Mouse (Mus musculus) right cerebral cortex, postnatal 4 days (tissue): ENCODE measurements at regions not wholly inside any gene's neighbourhood (a gene's known extent, or its start where the extent isn't known, plus 50 kb on each side); places are given as distances from the start of the nearest gene placed in this dataset.
"Not testable (repeated sequence)": the region's sequence is repeated elsewhere in the genome, so short reads cannot be mapped to it uniquely, and the experiment has no call there.

Experiments
- DNase-seq: peaks from one replicate; pipeline ENCODE4 v3.0.0-alpha.2; 2022

DNA sequence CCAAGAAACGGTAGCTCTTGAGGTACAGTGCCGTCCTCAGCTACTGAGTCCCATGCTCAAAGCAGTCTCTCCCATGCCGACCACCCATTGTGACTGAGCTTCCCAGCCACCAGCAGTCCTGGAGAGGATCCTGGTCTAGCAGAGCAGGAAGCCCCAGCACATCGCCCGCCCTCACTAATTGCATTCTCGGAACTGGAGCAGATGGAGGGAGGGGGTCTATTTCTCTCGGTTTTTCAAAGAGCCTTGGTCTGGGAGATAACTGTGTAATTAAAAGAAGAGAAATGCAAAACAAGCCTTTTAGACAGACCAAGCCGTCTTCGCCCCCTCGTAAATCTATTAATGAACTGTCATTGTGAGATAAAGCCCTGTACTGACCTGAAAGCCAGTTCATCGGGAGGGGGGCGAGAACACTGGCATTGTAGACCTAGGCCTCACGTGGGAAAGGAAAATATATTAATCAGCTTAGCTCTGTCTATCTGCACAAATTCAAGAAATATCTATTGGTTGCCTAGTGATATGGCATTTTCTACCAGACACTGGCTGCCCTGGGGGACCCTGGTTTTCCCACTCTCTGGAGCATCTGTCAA is 405.4 kb downstream of the Ptpru start:
- no peak for DNase-seq

DNA sequence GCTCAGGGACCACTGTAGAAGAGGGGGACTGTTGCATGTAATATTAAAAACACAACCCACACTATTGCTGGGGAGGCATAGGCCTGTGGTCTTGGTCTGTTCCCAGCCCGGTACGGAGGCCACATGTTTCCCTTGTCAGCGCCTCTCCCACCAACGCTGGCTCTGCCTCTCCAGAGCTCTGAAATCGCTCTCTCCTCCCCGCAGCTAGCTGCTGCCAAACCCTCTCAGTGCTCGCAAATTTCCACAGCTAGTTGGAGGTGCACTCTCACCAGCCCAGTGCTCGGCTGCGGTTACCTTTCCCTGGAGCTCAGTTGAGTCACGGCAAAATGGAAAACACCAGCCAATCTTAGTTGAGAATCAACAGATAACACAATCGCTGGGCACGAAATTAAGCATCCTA is 402.9 kb downstream of the Ptpru start:
- DNase-seq: no peak

DNA sequence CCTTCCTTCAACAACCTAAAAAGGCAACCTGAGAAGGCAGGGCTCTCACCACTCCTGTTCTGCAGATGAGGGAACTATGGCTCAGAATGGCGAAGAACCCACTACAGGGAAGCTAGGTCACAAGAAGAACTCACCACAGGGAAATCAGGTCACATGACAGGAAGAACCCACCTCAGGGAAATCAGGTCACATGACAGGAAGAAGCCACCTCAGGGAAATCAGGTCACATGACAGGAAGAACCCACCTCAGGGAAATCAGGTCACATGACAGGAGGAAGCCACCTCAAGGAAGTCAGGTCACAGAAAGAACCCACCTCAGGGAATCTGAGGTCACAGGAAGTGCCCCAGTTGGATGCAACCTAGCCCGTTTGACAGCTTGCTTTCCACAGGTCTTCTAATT is 399.7 kb downstream of the Ptpru start:
- DNase-seq: no peak

DNA sequence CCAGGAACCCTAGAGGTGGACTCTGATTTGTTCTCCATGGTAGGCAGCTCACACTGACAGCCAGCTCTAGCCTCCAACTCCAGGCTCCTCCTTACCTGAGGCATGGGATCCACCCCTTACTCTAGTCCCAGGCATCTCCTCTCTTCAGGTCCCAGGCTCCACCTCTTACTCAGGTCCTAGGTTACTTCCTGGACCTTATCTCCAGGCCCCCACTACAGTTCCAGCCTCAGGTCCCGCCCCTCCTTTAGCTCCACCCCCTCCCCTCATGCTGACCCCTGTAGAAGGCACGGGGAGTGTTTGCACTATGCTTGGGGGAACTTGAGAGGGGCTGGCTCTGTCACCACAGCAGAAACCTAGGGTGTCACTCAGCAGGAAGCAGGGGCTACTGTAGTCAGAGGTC is 399.2 kb downstream of the Ptpru start:
- DNase-seq: no peak

DNA sequence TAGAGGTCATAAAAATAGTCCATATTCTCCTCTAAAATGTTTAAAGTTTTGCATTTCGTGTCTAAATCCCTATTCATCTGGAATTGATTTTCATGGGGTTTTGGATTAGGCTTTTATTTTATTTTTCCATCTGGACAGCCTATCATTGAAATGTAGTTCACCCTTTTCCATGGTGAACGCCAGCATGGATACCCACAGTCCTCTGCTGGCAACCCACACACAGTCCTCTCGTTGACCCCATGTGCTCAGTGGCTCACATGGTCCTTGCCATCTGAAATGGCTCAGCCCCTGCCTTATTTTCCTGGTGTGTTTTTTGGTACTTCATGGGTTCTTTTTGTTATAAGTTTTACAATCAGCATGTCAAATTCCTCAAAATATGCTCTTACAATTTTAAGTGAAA is 397.2 kb downstream of the Ptpru start:
- DNase-seq: no peak

DNA sequence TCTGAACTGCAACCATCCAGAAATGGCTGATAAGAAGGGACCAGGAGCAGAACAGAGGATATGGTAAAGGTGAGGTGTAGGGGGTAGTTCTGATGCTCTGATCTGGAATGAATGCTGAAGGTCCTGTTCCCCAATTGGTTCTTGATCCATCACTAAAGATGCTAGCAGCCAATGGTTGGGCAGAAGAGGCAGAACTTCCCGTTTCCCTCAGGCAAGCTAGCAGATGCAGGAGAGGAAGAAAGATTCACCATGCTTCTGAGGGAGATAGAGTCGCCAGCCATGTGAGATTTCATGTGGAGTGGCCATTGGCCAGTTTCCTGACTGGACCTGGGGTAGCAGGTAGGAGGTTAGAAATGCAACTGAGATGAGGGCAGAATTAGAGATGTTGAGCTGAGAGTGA is 394.6 kb downstream of the Ptpru start:
- no peak for DNase-seq

DNA sequence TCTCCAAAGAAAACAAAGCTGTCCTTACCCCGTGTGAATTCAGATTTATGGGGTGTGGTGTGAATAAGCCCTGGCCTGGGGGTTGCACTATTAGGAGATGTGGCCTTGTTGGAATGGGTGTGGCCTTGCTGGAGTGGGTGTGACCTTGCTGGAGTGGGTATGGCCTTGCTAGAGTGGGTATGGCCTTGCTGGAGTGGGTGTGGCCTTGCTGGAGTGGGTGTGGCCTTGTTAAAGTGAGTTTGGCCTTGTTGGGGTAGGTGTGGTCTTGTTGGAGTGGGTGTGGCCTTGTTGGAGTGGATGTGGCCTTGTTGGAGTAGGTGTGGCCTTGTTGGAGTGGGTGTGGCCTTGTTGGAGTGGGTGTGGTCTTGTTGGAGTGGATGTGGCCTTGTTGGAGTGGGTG is 387.8 kb downstream of the Ptpru start:
- DNase-seq: not testable (repeated sequence)

DNA sequence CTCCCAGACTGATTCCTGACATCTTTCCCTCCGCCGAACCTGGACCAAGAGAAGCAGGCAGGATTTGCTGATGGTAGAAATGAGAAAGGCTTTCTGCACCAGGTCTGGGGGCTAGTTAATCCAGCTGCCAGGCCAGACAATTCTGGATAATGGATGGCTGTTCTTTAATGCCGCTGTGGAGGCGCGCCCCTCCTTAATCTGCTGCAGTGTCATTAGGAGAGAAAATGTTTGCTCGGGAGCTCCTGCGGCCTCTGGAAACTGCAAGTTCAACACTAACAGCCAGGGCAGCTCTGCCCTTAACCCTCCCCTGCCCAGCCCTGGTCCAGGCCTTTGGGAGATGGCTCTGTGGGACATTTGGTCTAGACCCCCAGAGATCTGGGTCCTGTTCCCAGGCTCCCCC is 380.5 kb downstream of the Ptpru start:
- no peak for DNase-seq

DNA sequence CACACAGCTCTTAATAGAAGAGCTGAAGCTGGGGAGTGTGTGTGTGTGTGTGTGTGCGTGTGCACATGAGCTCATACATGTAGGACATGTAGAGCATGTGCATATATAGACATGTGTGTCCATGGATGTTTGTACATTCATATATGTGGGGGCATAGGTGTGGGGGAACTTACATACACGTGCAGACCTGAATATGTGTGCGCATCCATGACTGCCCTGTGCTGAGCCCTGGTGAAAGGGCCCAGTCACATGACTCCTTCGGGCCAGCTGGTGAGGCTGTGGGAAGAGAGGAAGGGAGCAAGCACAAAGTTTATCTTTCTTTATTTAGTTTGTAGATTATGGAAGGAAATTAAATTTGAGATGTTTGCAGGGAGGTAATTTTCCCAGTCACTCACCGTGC is 378.3 kb downstream of the Ptpru start:
- no peak for DNase-seq

DNA sequence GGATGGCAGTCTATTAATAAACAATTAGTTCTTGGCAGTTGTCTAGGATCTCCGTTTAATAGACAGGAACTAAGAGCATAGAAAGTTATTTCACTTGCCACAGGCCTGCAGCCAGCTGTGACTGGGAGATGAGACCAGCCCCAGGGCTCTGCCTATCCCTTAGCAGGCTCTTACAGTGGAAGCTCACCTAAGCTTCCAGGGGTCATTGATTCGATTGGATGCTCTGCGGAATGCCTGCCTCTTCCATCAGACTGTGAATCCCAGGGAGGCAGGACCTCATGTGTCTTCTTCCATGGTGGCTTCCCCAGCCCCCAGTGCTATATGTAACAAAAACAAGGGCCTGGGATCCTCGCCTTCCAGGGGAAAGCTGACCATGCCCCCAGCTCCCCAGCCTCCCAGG is 376.8 kb downstream of the Ptpru start:
- DNase-seq: no peak

DNA sequence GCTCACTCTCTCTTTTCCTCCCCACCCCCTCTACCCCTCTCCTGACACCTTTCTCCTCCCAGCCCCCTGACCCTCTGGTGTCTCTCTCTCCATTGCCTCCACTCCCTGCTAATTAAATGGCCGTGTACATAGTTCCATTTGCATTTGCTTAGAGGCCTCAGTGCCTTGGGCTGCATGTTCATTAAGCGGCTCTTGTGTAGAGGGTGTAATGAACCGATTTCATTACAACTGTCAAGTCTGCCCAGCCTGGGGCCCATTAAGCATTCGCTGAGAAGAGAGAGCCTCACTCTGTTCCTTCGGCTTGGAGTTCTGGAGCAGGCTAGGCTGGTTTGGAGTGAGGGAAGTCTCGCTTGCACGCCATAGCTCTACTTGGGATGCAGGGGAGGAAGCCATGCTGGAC is 376.4 kb downstream of the Ptpru start:
- no peak for DNase-seq

DNA sequence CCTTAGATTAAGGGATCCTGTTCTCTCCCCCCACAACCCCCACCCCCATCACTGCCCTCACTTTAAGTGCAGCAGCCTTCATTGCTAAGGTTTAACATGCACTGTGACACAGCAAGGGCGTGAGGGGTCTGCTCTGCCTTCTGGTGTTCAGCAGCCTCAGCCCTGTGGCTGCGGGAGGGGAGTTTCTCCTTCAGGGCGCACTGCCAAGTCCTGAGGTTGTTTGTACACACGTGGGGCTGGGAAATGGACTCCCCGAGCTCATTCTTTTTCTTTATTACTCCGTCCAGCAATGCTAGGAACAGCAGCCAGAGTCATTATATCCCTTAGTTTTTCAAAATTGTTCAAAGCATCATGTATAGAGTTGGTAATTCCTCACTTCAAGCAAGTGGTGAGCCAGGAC is 363.1 kb downstream of the Ptpru start:
- no peak for DNase-seq

DNA sequence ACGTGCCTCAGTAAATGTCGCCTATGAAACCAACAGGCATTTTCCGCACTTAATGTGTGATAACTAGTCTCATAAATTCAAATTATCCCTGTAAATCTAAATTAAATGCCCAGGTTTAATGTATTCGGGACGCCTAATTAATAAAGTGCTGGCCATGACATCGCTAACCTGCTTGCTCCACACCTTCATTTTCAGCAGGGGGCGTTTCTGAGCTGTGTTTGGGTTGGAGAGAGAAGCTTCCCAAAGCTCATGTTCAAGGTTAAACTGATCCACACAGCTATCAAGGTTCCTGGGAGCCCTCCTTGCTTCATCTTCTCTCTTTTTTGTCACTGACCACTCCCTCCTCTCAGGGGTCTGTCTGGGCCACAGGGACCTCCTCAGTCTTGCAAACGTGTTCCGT is 359.2 kb downstream of the Ptpru start:
- DNase-seq: no peak

DNA sequence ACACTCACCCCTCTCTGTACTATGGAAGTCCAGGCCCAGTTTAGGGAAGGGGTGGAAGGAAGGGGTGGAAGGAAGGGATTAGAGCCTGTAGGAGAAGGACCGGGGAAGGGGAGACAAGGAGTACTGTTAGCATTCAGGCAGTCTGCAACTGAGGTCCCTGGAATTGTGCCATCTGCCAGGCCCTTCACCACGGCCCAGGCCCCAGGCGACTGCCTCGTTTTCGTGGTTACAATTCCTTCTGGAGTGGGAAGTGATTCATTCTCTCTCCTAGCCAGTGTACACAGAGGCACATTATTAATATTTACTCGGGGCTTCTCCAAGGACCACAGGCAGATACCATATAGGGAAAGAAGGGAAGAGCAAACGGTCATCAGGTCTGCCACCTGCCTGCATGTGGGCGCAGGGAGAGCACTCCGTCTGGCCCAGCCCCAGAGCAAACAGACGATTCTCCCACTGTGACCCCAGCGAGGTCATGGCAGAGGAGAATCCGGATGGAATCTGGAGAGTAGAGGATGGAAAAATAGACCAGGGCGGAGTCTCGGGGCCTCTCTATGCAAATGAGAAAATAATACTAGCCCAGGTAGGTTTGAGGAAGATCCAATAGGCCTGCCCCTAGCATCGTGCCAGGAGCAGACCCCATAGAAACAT is 354.0 kb downstream of the Ptpru start:
- DNase-seq: no peak

DNA sequence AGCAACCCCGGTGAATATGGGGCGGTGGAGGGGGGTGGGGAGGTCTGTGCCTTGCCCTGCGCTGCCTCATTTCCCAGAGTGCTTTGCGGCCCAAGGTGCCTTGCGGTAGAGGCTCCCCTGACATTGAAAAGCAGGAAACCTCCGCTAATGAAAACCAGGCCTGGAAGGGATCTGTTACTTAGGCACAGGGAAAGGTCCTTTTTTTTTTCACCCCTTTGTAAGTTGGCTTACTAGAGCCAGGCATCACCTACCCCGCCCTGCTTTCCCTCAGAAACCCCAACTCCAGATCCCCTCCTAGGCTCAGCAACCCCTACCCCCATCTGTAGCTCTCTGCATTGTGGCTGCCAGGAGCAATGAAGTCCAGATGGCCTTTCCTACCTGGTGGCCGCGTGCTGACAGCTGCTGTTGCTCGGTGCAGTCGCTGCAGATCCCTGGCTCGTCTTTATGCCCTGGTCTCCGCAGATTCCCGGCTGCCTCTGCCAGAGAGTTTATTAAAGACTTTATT is 353.4 kb downstream of the Ptpru start:
- DNase-seq: no peak

DNA sequence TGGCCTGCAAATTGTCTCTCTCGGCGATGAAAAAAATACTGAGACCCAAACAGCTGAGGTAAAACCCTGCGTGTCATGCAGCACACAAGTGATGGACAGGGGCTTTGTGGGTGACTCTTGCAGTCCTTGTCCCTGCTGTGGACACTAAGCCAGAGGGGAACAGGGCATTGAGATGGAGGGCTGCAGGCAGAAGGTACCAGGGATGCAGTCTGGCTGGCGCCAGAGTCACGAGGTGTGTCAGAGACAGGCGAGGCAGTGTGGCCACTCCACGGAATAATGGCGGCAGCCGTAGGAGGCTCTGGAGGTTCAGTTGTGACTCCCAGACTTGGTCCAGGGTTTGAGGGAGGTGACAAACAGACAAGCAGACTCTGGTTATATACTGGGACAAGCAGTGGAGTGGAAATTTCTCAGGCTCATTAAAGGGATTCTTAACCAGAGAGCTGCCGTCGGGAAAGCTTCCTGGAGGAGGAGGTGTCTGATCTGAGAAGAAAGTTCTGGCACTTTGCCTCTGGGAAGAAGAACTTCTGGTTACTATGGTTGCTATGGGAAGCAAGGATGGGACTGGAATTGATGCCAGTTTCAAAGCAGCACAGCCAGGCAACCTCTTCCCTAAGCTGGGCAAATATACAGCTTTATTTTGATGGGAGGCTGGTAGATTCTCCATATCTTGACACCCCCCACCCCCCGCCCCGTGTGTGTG is 352.8 kb downstream of the Ptpru start:
- no peak for DNase-seq

DNA sequence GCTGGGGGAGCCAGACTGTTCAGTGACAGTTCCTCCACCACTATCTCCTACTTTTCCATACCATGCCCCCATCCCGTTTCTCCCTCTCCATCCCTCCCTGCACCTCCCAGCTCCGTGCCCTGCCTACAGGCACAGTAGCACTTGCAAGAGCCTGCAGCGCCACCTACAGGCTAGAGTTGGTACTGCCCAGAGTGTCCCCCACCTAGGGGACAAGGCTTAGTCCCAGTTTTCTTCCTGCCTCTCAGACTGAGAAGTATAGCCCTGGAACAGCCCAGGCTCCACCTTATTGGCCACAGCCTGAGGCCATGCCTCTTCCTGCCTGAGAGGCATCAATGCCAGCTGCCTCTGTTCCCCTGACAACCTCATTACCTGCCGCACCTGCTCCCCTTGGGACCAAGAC is 351.3 kb downstream of the Ptpru start:
- peak; percentile 99 for DNase-seq

DNA sequence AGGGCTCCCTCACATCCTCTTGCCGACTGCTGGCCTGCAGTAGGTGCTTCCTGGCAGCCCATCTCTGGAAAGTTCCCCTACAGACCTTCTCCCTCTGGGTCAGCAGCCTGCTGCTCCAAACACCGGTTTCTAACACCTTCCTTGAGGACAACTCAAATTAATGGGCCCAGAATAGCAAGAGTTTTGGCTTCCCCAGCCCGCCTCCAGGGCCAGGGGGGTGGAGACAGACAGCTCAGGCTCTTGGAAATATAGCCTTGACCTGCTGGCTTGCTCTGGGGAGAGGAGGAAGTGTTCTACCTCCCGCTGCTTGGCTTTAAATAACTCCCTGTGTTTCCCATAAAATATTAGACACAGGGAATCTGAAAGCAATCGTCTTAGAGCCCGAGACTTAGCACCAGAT is 349.8 kb downstream of the Ptpru start:
- no peak for DNase-seq

DNA sequence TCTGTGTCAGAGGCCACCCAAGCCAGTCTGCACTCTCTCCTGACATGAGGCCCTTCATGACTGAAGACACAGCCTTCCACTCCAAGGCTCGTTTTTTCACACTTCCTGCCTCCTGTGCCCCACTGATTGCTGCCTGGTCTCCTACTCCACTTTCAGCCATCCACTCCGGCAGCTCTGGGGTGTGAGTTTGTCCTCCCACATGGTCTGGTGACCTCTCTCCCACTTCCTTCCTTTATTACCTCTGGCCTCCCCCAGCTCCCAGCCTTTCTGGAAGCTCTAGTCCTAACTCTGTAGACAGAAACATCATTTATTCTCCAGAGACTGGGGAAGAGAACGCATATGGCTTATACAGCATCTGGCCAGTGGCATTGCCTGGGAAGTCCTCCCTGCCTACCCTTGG is 349.0 kb downstream of the Ptpru start:
- DNase-seq: no peak

DNA sequence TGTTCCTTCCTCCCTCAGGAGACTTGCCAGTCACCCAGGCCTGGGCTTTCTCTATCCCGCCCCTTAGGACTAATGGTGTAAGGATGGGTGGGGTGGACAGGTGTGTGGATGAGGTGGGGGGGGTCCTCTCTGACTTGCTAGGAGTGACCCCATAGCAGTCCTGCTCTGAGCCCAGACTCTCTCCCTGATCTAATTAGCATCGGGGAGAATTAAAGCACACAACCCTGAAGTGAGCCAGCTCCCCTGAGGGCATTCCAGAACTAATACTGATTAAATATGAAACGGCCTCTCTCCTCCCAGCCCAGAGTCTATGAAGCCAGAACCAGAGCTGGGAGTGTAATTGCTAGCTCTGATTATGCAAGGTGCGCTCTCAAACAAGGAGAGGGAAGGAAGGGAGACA is 346.1 kb downstream of the Ptpru start:
- DNase-seq: no peak

DNA sequence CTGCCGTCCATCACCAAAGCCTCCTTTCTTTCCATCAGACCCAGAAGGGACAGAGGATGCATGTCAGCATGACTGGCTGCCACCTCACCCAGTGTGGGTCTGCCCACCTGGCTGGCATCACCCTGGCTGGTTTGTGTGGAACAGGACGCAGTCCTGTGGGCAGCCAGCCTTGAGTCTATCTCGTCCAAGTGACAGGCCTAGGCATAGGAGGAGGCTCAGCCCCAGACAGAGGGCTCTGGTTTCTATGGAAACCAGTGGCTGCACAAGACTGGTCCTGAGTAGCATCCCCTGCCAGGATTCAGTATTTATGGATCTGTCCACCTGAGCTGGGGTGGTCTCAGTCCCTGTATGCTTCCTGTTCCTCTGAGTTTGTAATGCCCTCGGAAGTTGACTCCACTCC is 344.4 kb downstream of the Ptpru start:
- DNase-seq: no peak

DNA sequence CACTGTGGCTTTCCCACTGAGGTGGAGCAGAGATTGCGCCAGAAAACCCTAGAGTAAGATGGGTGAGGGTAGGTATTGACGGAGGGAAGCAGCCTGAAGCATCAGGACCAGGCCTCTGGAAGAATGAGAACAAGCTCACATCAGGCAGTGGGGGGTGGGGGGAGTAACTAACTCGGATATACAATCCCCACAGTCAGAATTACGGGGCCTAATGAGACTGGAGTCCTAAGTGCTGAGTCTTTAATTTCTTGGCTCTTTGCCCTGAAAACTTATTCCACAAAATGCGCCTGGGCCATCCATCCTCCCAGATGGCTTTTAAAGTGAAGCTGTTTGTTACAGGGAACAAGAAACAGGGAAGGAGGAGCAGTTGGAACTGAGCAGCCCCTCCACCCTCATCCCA is 341.2 kb downstream of the Ptpru start:
- no peak for DNase-seq

DNA sequence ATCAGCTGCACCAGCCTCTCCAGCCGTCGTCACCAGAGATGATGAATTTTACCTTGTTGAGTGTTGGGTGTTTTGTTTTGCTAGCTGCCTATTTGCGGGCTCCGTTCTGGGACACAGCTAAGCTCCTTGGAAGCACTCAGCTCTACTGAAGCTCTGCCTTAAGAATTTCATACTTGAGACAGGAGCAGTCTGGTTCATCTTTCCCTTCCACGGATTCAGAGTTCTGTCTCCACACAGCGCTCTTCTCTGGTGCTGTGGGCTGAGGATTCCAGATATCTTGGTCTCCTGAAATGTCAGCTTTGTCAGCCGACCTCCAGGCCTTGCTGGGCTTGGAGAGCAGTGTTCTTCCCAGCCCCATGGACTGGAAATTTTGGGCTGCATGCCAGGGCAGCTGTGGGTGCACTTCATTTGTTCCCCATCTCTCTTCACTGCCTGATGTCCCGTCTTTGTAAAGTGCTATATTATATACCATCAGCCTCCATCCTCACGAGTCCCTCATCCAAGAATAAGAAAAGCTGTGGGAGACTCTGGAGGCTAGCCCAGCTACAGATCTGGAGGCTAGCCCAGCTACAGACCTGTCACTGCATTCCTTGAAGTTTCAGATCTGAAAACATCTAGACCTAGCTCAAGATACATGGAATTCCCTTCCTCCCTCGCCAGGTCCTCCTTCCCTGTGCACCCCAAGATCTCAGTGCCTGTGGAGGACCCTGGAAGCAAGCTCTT is 337.0 kb downstream of the Ptpru start:
- no peak for DNase-seq

DNA sequence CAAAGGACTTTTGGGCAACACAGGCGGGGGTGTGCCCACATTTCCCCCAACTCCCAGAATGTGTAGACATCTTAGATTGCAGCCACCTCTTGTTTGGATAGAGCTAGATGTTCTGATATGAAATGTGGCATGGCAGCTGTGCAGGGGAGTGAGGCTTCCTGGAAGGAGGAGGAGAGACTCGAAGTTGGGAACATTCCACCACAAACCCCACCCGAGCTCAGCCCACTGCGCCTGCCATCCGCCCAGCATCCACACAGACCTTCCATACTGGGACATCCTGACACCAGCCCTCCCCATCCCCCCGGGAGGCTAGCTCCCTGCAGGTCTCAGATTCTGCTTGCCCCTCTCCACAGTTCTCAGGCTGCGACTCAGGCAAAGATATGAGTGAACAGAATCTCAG is 329.9 kb downstream of the Ptpru start:
- DNase-seq: no peak
